In genomic region chr16:34967120-34967800, GRCm38 (mm10) we compare ENCODE assay signal across 7 mouse cellular contexts. TPM values are rescaled to one million over a fixed set of nuclear protein-coding genes. Genes with fewer than 3 reads are reported as not detected.
DNase-seq lines count a peak whose midpoint lies in the region; ATAC-seq and TF ChIP-seq lines count a peak whose summit lies in the region.

No protein-coding gene starts in this region.

- no peaks in the 10 kb centered on the region for H3K27me3 ChIP-seq in intestine, embryonic 14.5 days (replicated peaks; ENCODE audit: control insufficient read depth, insufficient read depth, low read length)
- no peaks in the 10 kb centered on the region for H3K27me3 ChIP-seq in small intestine, adult 2 months (ENCODE audit: control insufficient read depth, insufficient read depth, low read length)

- H3K4me3 ChIP-seq in intestine, embryonic 14.5 days (ENCODE audit: low read depth, low read length), result no peak overlapping the region
- H3K4me3 ChIP-seq in small intestine, adult 2 months (ENCODE audit: low read depth, low read length), result no peak overlapping the region

- H3K4me1 ChIP-seq in intestine, embryonic 14.5 days (replicated peaks; ENCODE audit: control insufficient read depth, insufficient read depth, low read length), result peaks cover 17% of the 10 kb centered on the region
- peaks cover 3% of the 10 kb centered on the region for H3K4me1 ChIP-seq in small intestine, adult 2 months (ENCODE audit: control insufficient read depth, insufficient read depth, insufficient read length, low read length)

- DNase-seq in adrenal gland, postnatal 10 days, result peak; percentile 82
- peak; percentile 90 for DNase-seq in embryo, embryonic 10.5 days (ENCODE audit: low spot score)
- peak; percentile 79 for DNase-seq in gastrocnemius, postnatal 25 days
- DNase-seq in intestine, embryonic 14.5 days (ENCODE audit: low spot score), result peak; percentile 77
- DNase-seq in left cerebral cortex, adult 8-10 months (ENCODE audit: low spot score in 2 of 2), result peak; percentile 55 to 60

- no peaks in the 10 kb centered on the region for H3K9me3 ChIP-seq in intestine, embryonic 14.5 days (ENCODE audit: control insufficient read depth, low read length)

- peak overlapping the region; percentile 67; the same call in 1 of the 2 replicates for H3K27ac ChIP-seq in intestine, embryonic 14.5 days (ENCODE audit: low read depth)
- H3K27ac ChIP-seq in small intestine, adult 2 months (ENCODE audit: insufficient read depth, low read depth, low read length), result no peak overlapping the region

- TF ChIP-seq POLR2A in small intestine, adult 2 months (IDR thresholded peaks at IDR 0.05; ENCODE audit: low read depth, low read length), result no peak

- H3K9ac ChIP-seq in intestine, embryonic 14.5 days (ENCODE audit: low read length), result no peak overlapping the region

- 51% methylated on average over 10 of the region's 10 CpGs for WGBS in intestine, embryonic 14.5 days
- 62% methylated on average over 10 of the region's 10 CpGs for WGBS in small intestine, adult 2 months

- peak; percentile 73; the same call in 1 of the 2 replicates for TF ChIP-seq CTCF in small intestine, adult 2 months (IDR thresholded peaks at IDR 0.05; ENCODE audit: extremely low read depth, insufficient read length, insufficient replicate concordance, low read depth, low read length)

- no peak overlapping the region for H3K4me2 ChIP-seq in intestine, embryonic 14.5 days (ENCODE audit: low read length)

- peak; percentile 78 for ATAC-seq in intestine, embryonic 14.5 days (replicated peaks; ENCODE audit: low FRiP score, low TSS enrichment, low read depth)
- peak; percentile 90 for ATAC-seq in megakaryocyte progenitor cell, adult 5-6 weeks (replicated peaks; ENCODE audit: poor library complexity)

- peaks cover 33% of the 10 kb centered on the region for H3K36me3 ChIP-seq in intestine, embryonic 14.5 days (ENCODE audit: control insufficient read depth, insufficient read depth, low read length)
- peaks cover 66% of the 10 kb centered on the region for H3K36me3 ChIP-seq in small intestine, adult 2 months (ENCODE audit: control insufficient read depth, insufficient read depth, low read length)

RNA-seq across cellular contexts. Expression of gene Hacd2, which starts 55.0 kb away (rescaled TPM):
- total RNA-seq in adrenal gland, postnatal 10 days (2021), result 10 to 100 TPM; 33.2 to 50.3 TPM
- 1 to 10 TPM; 1.0 to 3.7 TPM for total RNA-seq in gastrocnemius, postnatal 25 days (2021)
- polyA plus RNA-seq in intestine, embryonic 14.5 days (2014; fragmentation: Nextera tagmentation; extraction: Ambion mirVana), result 45.4 and 53.7 TPM in 2 replicates
- 10 to 100 TPM; 26.1 to 37.7 (median 30.3) TPM for total RNA-seq in left cerebral cortex, adult 8-10 months (2022)
- 75.9 and 108 TPM in 2 replicates for total RNA-seq in megakaryocyte progenitor cell, adult 5-6 weeks (2015)
- 11.0 and 12.2 TPM in 2 replicates for total RNA-seq in megakaryocyte progenitor cell, adult 5-6 weeks (2017)
- 25.6 and 34.9 TPM in 2 replicates for polyA plus RNA-seq in small intestine, adult 2 months (2012; rRNA removed)
